Mouse (Mus musculus): ENCODE results near the gene Ltbp1. TPM values are rescaled to one million over a fixed set of nuclear protein-coding genes. Genes with fewer than 3 reads are reported as not detected.

Ltbp1 gene
- total and polyA plus RNA-seq, 3 experiments = 0.01 to 0.04 TPM; not detected in 1

- no peak for DNase-seq (ENCODE audit: low read depth, low spot score)
- Histone ChIP-seq H3K4me3 (ENCODE audit: control insufficient read depth in 1 of 2, insufficient read depth in 1 of 2, low read depth in 2 of 2, low read length in 2 of 2) (no peak overlapping the region), H3K36me3 (ENCODE audit: control insufficient read depth in 1 of 2, insufficient read depth in 2 of 2, low read length in 2 of 2) (no peaks in the 10 kb centered on the region), H3K27ac (ENCODE audit: control insufficient read depth, low read depth, low read length) (no peak overlapping the region), H3K27me3 (ENCODE audit: control insufficient read depth in 1 of 2, insufficient read depth in 2 of 2, low read length in 2 of 2) (peaks cover 0 to 3% of the 10 kb centered on the region in 2 experiments; a peak in 2 of 4 replicates), H3K79me2 (ENCODE audit: control insufficient read depth, insufficient read depth, low read length, poor library complexity) (no peaks in the 10 kb centered on the region), H3K9me3 (replicated peaks; ENCODE audit: insufficient read depth, low read length) (no peaks in the 10 kb centered on the region), H3K4me1 (ENCODE audit: control insufficient read depth in 1 of 2, insufficient read depth in 2 of 2, low read length in 2 of 2) (no peaks in the 10 kb centered on the region), H3K9ac (ENCODE audit: control insufficient read depth, low read depth, low read length, poor library complexity, severe bottlenecking) (no peak overlapping the region)
- TF ChIP-seq MYC (IDR thresholded peaks at IDR 0.05; ENCODE audit: low read depth, low read length) = no peak
- no peak for TF ChIP-seq CTCF (IDR thresholded peaks at IDR 0.05 in 2 of 3, conservative IDR thresholded peaks at IDR 0.05 in 1 of 3; ENCODE audit: control insufficient read depth in 1 of 3, insufficient read depth in 1 of 3, low read depth in 2 of 3, low read length in 3 of 3, poor library complexity in 1 of 3, severe bottlenecking in 1 of 3)
- TF ChIP-seq POLR2AphosphoS2 (IDR thresholded peaks at IDR 0.05; ENCODE audit: low read length) = no peak
- TF ChIP-seq POLR2AphosphoS5 (IDR thresholded peaks at IDR 0.05; ENCODE audit: borderline replicate concordance, low read depth, low read length) = no peak
- TF ChIP-seq MAFK (IDR thresholded peaks at IDR 0.05; ENCODE audit: borderline replicate concordance, low read depth, low read length) = no peak
- no peak for TF ChIP-seq MAZ (IDR thresholded peaks at IDR 0.05; ENCODE audit: low read depth, low read length)
- no peak for TF ChIP-seq ZMIZ1 (IDR thresholded peaks at IDR 0.05; ENCODE audit: low read depth, low read length)
- no peak for TF ChIP-seq NELFE (IDR thresholded peaks at IDR 0.05; ENCODE audit: low read depth, low read length)
- no peak for TF ChIP-seq ZNF384 (IDR thresholded peaks at IDR 0.05; ENCODE audit: low read depth, low read length)
- no peak for TF ChIP-seq E2F4 (IDR thresholded peaks at IDR 0.05; ENCODE audit: borderline replicate concordance, low read depth, low read length)
- TF ChIP-seq ZKSCAN1 (IDR thresholded peaks at IDR 0.05; ENCODE audit: low read depth, low read length) = no peak
- TF ChIP-seq SMC3 (IDR thresholded peaks at IDR 0.05; ENCODE audit: low read depth, low read length) = no peak
- TF ChIP-seq CHD1 (IDR thresholded peaks at IDR 0.05; ENCODE audit: low read depth, low read length) = no peak
- TF ChIP-seq CHD2 (IDR thresholded peaks at IDR 0.05; ENCODE audit: low read length) = no peak
- TF ChIP-seq MXI1 (IDR thresholded peaks at IDR 0.05; ENCODE audit: low read depth, low read length) = no peak
- TF ChIP-seq UBTF (IDR thresholded peaks at IDR 0.05; ENCODE audit: borderline replicate concordance, insufficient read depth, low read depth, low read length) = no peak
- TF ChIP-seq USF1 (IDR thresholded peaks at IDR 0.05; ENCODE audit: low read depth, low read length) = no peak
Observed at GRCm38 (mm10) chr17:75110252-75111205, 105.2 kb downstream of the Ltbp1 start.

GRCm38 (mm10) chr17:75115594-75115993, 110.2 kb downstream of the Ltbp1 start:
- no peak for TF ChIP-seq GATA1 (IDR thresholded peaks at IDR 0.05; ENCODE audit: low read depth, low read length)
- no peak for TF ChIP-seq MAZ (IDR thresholded peaks at IDR 0.05; ENCODE audit: low read depth, low read length)
- TF ChIP-seq TBP (IDR thresholded peaks at IDR 0.05; ENCODE audit: low read depth, low read length) = no peak
- TF ChIP-seq MAX (IDR thresholded peaks at IDR 0.05; ENCODE audit: low read length) = no peak
- TF ChIP-seq CHD2 (IDR thresholded peaks at IDR 0.05; ENCODE audit: low read length) = no peak
- no peak for TF ChIP-seq MEF2A (IDR thresholded peaks at IDR 0.05; ENCODE audit: extremely low read depth, insufficient replicate concordance, low read depth, low read length, poor library complexity, severe bottlenecking)
- Histone ChIP-seq H3K4me1 (ENCODE audit: control insufficient read depth in 1 of 2, insufficient read depth in 2 of 2, low read length in 2 of 2) (no peaks in the 10 kb centered on the region), H3K9ac (ENCODE audit: control insufficient read depth, low read depth, low read length, poor library complexity, severe bottlenecking) (no peak overlapping the region), H3K4me3 (ENCODE audit: control insufficient read depth in 1 of 2, insufficient read depth in 1 of 2, low read depth in 2 of 2, low read length in 2 of 2) (no peak overlapping the region), H3K9me3 (replicated peaks; ENCODE audit: insufficient read depth, low read length) (no peaks in the 10 kb centered on the region), H3K79me2 (ENCODE audit: control insufficient read depth, insufficient read depth, low read length, poor library complexity) (no peaks in the 10 kb centered on the region), H3K36me3 (ENCODE audit: control insufficient read depth in 1 of 2, insufficient read depth in 2 of 2, low read length in 2 of 2) (no peaks in the 10 kb centered on the region; a peak in 2 of 4 replicates), H3K27me3 (ENCODE audit: control insufficient read depth in 1 of 2, insufficient read depth in 2 of 2, low read length in 2 of 2) (peaks cover 0 to 4% of the 10 kb centered on the region in 2 experiments; a peak in 2 of 4 replicates), H3K27ac (ENCODE audit: control insufficient read depth, low read depth, low read length) (no peak overlapping the region)
- no peak for DNase-seq (ENCODE audit: low read depth, low spot score)

Measured in MEL (cell line).